Mouse (Mus musculus): ENCODE measurements at regions not wholly inside any gene's neighbourhood (a gene's known extent, or its start where the extent isn't known, plus 50 kb on each side); places are given as distances from the start of the nearest gene placed in this dataset.
"Not testable (repeated sequence)": the region's sequence is repeated elsewhere in the genome, so short reads cannot be mapped to it uniquely, and the experiment has no call there.

DNA sequence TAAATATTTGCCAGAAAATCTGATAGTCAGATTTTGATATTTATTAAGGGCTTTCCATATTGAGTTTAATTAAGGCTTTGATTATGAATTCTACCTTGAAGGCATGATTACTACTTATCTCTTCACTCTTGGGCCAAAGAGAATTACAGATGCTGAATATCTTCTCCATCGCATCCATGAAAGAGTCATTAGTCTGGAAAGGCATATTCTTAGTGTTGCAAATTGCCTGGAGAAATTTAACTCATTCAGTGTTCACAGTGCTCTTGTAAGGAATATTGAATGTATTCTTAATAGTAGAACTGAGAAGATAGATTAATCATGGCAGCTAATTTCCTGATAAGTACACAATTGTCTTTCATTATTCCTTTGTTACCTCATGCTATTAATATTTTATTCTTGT lies 187.7 kb upstream of the G2e3 start:
- DNase-seq (ENCODE audit: low spot score) (no peak), ATAC-seq (ENCODE audit: insufficient number of reproducible peaks, low FRiP score, low TSS enrichment, low read depth) (no peak)
- Histone ChIP-seq H3K36me3 (ENCODE audit: control insufficient read depth, insufficient read depth, low read length) (no peaks in the 10 kb centered on the region), H3K9ac (ENCODE audit: low read length) (no peak overlapping the region), H3K4me2 (ENCODE audit: low read depth, severe bottlenecking) (no peak overlapping the region), H3K4me1 (ENCODE audit: control insufficient read depth, insufficient read depth, low read length) (no peaks in the 10 kb centered on the region), H3K4me3 (ENCODE audit: low read depth, low read length) (no peak overlapping the region), H3K27me3 (ENCODE audit: control insufficient read depth, insufficient read depth, low read length) (no peaks in the 10 kb centered on the region), H3K9me3 (ENCODE audit: control insufficient read depth, low read length) (no peaks in the 10 kb centered on the region), H3K27ac (replicated peaks; ENCODE audit: low read depth, low read length) (no peak overlapping the region)
- WGBS = 95% methylated on average over 1 of the region's 1 CpGs

DNA sequence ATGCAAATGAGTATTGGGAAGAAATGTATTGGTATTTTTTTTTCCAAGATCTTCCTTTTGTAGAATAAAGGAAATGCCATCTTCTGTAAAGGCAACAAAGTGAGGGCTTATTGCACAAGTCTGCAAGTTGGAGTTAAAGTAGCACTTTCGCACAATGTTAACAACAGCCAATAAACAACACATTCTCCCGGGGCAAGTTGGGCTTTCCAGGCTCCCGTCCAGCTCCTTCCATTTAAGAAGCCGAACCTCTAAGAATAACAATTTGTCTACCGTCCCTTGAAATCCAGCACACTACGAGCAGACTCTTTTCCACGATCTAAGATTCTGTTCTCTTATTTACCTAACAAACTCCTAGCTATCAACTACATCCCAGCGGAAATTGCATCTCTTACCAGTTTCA lies 199.9 kb upstream of the G2e3 start:
- Histone ChIP-seq H3K4me2 (ENCODE audit: low read depth, severe bottlenecking) (no peak overlapping the region), H3K4me1 (ENCODE audit: control insufficient read depth, insufficient read depth, low read length) (no peaks in the 10 kb centered on the region)
- WGBS = 69% methylated on average over 8 of the region's 8 CpGs

DNA sequence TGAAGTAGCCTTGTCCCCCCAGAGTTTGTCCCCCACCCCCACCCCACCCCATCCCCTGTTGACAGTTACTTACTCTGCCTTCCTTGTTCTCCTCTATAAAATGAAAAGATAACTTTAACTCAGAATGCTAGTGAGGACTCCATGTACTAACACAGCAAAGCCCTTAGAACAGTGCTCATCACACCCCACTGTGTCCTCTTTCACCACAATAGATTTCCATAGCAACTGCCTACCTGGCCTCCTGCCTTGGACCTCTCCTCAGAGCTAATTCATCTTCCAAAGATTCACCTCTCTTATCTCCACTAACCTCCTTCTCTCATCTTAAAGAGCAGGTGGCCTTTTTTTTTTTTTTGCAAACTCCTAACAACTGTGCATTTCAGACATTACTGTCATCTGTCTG lies 204.0 kb upstream of the G2e3 start:
- no peak for DNase-seq (ENCODE audit: low spot score)
- Histone ChIP-seq H3K4me3 (ENCODE audit: low read depth, low read length) (no peak overlapping the region), H3K4me1 (ENCODE audit: control insufficient read depth, insufficient read depth, low read length) (no peaks in the 10 kb centered on the region), H3K9ac (ENCODE audit: low read length) (no peak overlapping the region), H3K27me3 (ENCODE audit: control insufficient read depth, insufficient read depth, low read length) (no peaks in the 10 kb centered on the region), H3K4me2 (ENCODE audit: low read depth, severe bottlenecking) (no peak overlapping the region), H3K9me3 (ENCODE audit: control insufficient read depth, low read length) (no peaks in the 10 kb centered on the region), H3K36me3 (ENCODE audit: control insufficient read depth, insufficient read depth, low read length) (no peaks in the 10 kb centered on the region), H3K27ac (replicated peaks; ENCODE audit: low read depth, low read length) (no peak overlapping the region)
- no peak for ATAC-seq (ENCODE audit: insufficient number of reproducible peaks, low FRiP score, low TSS enrichment, low read depth)

More for the DNA sequence above, 199.9 kb upstream of the G2e3 start:
- Histone ChIP-seq H3K4me3 (ENCODE audit: low read depth, low read length) (no peak overlapping the region), H3K27ac (replicated peaks; ENCODE audit: low read depth, low read length) (no peak overlapping the region), H3K36me3 (ENCODE audit: control insufficient read depth, insufficient read depth, low read length) (no peaks in the 10 kb centered on the region), H3K27me3 (ENCODE audit: control insufficient read depth, insufficient read depth, low read length) (no peaks in the 10 kb centered on the region), H3K9me3 (ENCODE audit: control insufficient read depth, low read length) (no peaks in the 10 kb centered on the region), H3K9ac (ENCODE audit: low read length) (no peak overlapping the region)
- DNase-seq (ENCODE audit: low spot score) (no peak), ATAC-seq (ENCODE audit: insufficient number of reproducible peaks, low FRiP score, low TSS enrichment, low read depth) (no peak)

DNA sequence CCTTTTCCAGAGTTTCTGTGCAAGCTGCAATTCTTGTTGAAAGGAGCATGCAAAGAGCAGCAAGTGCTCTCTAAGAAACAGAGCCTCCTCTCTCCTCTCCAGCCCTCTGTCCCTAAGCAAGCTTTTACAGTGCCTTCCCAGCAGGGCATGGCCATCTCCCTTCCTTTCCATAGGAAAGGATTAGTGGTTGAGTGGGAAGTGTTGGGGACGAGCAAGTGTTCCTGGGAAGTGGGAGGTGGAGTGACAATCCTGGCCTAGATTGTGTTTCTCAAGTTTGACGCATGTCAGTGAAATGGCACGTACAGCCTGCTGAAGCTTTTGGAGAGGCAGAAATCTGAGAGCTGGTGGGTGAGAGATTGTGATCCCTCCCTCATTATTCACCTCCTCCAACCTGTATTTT lies 204.7 kb upstream of the G2e3 start:
- Histone ChIP-seq H3K27me3 (ENCODE audit: control insufficient read depth, insufficient read depth, low read length) (no peaks in the 10 kb centered on the region), H3K27ac (replicated peaks; ENCODE audit: low read depth, low read length) (no peak overlapping the region), H3K9me3 (ENCODE audit: control insufficient read depth, low read length) (no peaks in the 10 kb centered on the region), H3K36me3 (ENCODE audit: control insufficient read depth, insufficient read depth, low read length) (no peaks in the 10 kb centered on the region), H3K4me3 (ENCODE audit: low read depth, low read length) (no peak overlapping the region), H3K4me1 (ENCODE audit: control insufficient read depth, insufficient read depth, low read length) (no peaks in the 10 kb centered on the region), H3K9ac (ENCODE audit: low read length) (no peak overlapping the region), H3K4me2 (ENCODE audit: low read depth, severe bottlenecking) (no peak overlapping the region)
- ATAC-seq (ENCODE audit: insufficient number of reproducible peaks, low FRiP score, low TSS enrichment, low read depth) (no peak), DNase-seq (ENCODE audit: low spot score) (no peak)
- 55% methylated on average over 3 of the region's 3 CpGs for WGBS

DNA sequence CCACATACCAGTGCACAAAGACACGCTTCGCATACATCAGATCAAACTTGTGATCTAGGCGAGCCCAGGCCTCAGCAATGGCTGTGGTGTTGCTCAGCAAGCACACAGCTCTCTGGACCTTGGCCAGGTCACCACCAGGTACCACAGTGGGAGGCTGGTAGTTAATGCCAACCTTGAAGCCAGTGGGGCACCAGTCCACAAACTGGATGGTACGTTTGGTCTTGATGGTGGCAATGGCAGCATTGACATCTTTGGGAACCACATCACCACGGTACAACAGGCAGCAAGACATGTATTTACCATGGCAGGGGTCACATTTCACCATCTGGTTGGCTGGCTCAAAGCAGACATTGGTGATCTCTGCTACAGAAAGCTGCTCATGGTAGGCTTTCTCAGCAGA lies 214.2 kb upstream of the G2e3 start:
- not testable (repeated sequence) for H3K27ac ChIP-seq (replicated peaks; ENCODE audit: low read depth, low read length); H3K4me2 ChIP-seq (ENCODE audit: low read depth, severe bottlenecking); H3K4me1 ChIP-seq (ENCODE audit: control insufficient read depth, insufficient read depth, low read length); H3K9ac ChIP-seq (ENCODE audit: low read length); H3K9me3 ChIP-seq (ENCODE audit: control insufficient read depth, low read length); H3K4me3 ChIP-seq (ENCODE audit: low read depth, low read length); H3K27me3 ChIP-seq (ENCODE audit: control insufficient read depth, insufficient read depth, low read length); H3K36me3 ChIP-seq (ENCODE audit: control insufficient read depth, insufficient read depth, low read length); ATAC-seq (ENCODE audit: insufficient number of reproducible peaks, low FRiP score, low TSS enrichment, low read depth); DNase-seq (ENCODE audit: low spot score)
- WGBS = 90% methylated on average over 5 of the region's 5 CpGs

DNA sequence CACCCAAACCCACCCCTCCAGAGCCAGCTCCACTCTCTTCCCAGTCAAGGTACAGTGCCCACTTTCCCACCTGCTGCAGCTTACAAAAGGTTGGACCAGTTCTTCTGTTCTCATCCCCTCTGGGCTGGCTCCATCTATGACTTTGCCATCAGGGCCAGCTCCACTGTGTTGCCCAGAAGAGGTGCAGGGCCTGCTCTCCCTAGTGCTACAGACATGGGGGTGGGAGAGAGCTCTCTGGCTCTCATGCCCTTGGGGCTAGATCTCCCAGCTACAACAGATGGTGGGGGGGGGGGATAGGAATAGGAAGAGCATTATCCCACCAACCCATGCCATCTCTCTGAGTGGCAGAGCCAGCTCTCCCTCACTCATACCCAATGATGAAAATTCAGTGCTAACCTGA lies 219.6 kb upstream of the G2e3 start:
- Histone ChIP-seq H3K4me1 (ENCODE audit: control insufficient read depth, insufficient read depth, low read length) (no peaks in the 10 kb centered on the region), H3K27me3 (ENCODE audit: control insufficient read depth, insufficient read depth, low read length) (no peaks in the 10 kb centered on the region), H3K36me3 (ENCODE audit: control insufficient read depth, insufficient read depth, low read length) (no peaks in the 10 kb centered on the region), H3K27ac (replicated peaks; ENCODE audit: low read depth, low read length) (no peak overlapping the region), H3K9ac (ENCODE audit: low read length) (no peak overlapping the region), H3K4me3 (ENCODE audit: low read depth, low read length) (no peak overlapping the region), H3K9me3 (ENCODE audit: control insufficient read depth, low read length) (no peaks in the 10 kb centered on the region), H3K4me2 (ENCODE audit: low read depth, severe bottlenecking) (no peak overlapping the region)
- no peak for ATAC-seq (ENCODE audit: insufficient number of reproducible peaks, low FRiP score, low TSS enrichment, low read depth)
- DNase-seq (ENCODE audit: low spot score) = no peak

DNA sequence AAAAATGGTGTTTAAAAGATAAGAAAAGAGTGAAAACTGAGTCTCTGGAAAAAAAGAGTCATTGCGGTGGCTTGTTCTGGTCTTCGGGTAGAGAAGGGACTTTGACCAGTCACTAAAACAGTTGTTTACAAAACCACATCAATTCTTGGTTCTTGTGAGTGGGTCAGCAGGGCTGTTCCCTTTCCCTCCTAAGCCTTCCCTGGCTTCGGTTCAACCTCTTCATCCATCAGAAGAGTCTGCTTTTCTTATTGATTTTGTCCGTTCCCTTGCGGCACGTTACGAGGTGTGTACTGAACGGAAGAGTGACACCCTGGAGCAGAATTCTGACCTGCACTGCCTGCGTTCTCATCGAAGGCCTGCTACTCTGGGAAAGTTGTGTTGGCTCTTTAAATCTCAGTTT lies 229.1 kb upstream of the G2e3 start:
- 93% methylated on average over 10 of the region's 10 CpGs for WGBS
- Histone ChIP-seq H3K27me3 (ENCODE audit: control insufficient read depth, insufficient read depth, low read length) (no peaks in the 10 kb centered on the region), H3K36me3 (ENCODE audit: control insufficient read depth, insufficient read depth, low read length) (no peaks in the 10 kb centered on the region), H3K4me3 (ENCODE audit: low read depth, low read length) (no peak overlapping the region), H3K27ac (replicated peaks; ENCODE audit: low read depth, low read length) (no peak overlapping the region), H3K9ac (ENCODE audit: low read length) (no peak overlapping the region), H3K9me3 (ENCODE audit: control insufficient read depth, low read length) (no peaks in the 10 kb centered on the region), H3K4me2 (ENCODE audit: low read depth, severe bottlenecking) (no peak overlapping the region), H3K4me1 (ENCODE audit: control insufficient read depth, insufficient read depth, low read length) (no peaks in the 10 kb centered on the region)
- DNase-seq (ENCODE audit: low spot score) (no peak), ATAC-seq (ENCODE audit: insufficient number of reproducible peaks, low FRiP score, low TSS enrichment, low read depth) (no peak)

DNA sequence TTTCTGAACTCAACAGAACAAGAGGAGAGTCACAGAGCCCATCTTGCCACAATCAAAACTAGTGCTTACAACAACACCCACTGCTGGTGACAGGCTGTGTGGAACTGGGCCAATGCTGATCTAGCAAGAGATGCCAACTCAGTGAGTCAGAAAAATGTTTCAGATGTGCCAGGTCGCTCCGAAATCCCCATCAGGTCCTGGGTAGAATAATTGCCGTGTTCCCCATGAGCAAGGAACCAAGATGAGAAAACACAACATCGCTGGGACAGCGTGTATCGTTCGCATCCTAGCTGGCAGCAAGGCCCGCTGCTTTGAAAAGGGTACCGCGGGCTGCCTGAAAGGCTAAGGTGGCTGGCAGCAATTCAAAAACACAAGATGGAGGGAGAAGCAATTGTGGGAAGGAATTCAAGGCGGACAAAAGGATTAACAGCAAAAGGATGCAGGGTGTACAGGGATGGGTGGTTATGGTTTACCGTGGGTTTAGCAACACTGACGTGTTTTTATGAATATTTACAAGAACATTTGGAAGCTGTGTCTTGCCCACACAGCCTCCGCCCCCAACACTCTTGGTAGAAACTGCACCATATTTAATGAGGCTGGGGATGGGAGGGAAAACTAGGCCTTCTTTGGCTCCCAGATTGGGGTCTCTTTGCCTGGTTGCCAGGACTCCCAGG lies 229.7 kb upstream of the G2e3 start:
- DNase-seq (ENCODE audit: low spot score) (no peak), ATAC-seq (ENCODE audit: insufficient number of reproducible peaks, low FRiP score, low TSS enrichment, low read depth) (no peak)
- 90% methylated on average over 14 of the region's 14 CpGs for whole genome bisulfite sequencing
- no peak overlapping the region for H3K9ac ChIP-seq (ENCODE audit: low read length)
- no peaks in the 10 kb centered on the region for H3K9me3 ChIP-seq (ENCODE audit: control insufficient read depth, low read length)
- no peak overlapping the region for H3K27ac ChIP-seq (replicated peaks; ENCODE audit: low read depth, low read length)
- H3K4me2 ChIP-seq (ENCODE audit: low read depth, severe bottlenecking) = no peak overlapping the region
- no peaks in the 10 kb centered on the region for H3K4me1 ChIP-seq (ENCODE audit: control insufficient read depth, insufficient read depth, low read length)
- no peak overlapping the region for H3K4me3 ChIP-seq (ENCODE audit: low read depth, low read length)
- H3K36me3 ChIP-seq (ENCODE audit: control insufficient read depth, insufficient read depth, low read length) = no peaks in the 10 kb centered on the region
- H3K27me3 ChIP-seq (ENCODE audit: control insufficient read depth, insufficient read depth, low read length) = no peaks in the 10 kb centered on the region

DNA sequence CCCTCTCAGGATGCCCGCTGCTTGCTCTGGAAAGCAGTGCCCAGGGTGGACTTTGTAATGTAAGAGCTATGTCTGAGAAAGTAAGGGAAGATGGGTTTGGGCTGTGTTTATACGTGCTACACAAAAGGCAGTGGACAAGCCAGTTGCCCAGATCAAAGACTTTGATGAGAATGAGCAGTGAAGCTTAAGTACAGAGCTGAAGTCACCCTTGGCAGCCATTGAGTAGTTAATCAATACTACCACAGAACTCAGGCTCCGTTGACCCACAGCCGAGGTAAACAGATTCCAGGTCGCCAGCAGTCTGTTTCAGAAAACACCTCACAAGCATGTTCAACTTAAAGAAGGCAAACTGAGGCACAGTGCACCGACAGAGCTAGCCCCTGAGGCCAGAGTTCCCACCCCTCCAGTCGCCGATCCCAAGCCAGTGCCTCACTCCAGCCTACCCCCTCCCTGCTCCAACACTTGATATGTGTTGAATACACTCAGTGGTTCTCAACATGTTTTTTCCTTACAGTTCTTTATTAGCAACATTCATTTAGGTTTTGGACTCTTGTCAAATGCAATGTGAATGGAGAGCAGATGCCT lies 230.3 kb upstream of the G2e3 start:
- 83% methylated on average over 8 of the region's 8 CpGs for WGBS
- Histone ChIP-seq H3K4me1 (ENCODE audit: control insufficient read depth, insufficient read depth, low read length) (no peaks in the 10 kb centered on the region), H3K4me2 (ENCODE audit: low read depth, severe bottlenecking) (no peak overlapping the region), H3K9ac (ENCODE audit: low read length) (no peak overlapping the region), H3K4me3 (ENCODE audit: low read depth, low read length) (no peak overlapping the region), H3K36me3 (ENCODE audit: control insufficient read depth, insufficient read depth, low read length) (no peaks in the 10 kb centered on the region), H3K27me3 (ENCODE audit: control insufficient read depth, insufficient read depth, low read length) (no peaks in the 10 kb centered on the region), H3K27ac (replicated peaks; ENCODE audit: low read depth, low read length) (no peak overlapping the region), H3K9me3 (ENCODE audit: control insufficient read depth, low read length) (no peaks in the 10 kb centered on the region)
- DNase-seq (ENCODE audit: low spot score) (no peak), ATAC-seq (ENCODE audit: insufficient number of reproducible peaks, low FRiP score, low TSS enrichment, low read depth) (no peak)

Measured in limb, embryonic 11.5 days (tissue).